Mouse (Mus musculus) monocyte, adult 2 months (primary cell): ENCODE data around the gene Cpa1.

ENCODE experiments used
- DNase-seq, 2 experiments: peaks; one replicate each; pipeline ENCODE4 v3.0.0; 2022; ENCODE audit warnings: low spot score in 2 of 2, low read depth in 1 of 2

Gene Cpa1

DNA sequence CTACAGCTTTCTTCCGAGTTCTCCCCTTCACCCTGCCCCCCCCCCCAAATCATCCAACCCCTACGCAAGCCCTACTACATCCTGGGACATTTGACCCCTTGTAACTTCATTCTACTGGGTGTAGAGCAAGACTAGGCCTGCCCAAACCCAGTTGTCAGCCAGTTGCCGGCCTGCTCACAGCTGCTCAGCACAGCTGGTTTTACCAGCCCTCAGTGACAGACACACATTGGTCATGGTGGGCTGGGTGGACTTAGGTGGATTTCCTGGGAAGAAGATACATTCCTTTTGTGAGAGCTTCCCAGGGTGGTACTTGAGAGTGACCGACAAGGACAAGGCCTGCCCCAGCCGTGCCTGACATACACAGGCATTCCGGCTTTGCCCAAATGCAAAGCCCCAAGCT lies 18.0 kb upstream of the Cpa1 start:
- DNase-seq = no peak

DNA sequence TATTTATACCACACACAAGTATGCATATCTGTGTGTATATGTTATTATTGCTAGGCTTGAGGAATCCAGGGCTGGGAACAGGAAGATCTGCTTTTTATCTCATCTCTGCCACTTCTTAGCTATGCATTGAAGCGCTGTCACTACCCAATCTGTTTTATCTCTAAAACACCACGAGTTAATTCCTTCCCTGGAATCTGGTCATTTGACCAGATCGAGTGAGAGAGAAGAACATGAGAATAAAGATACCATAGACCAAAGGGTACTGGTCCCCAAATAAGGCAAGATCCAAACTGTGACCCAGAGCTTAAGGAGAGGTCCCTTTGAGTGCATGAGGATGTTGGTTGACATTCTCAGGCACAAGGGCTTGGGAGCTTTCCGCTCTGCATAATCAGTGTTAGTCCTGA lies 17.0 kb upstream of the Cpa1 start:
- DNase-seq = no peak

DNA sequence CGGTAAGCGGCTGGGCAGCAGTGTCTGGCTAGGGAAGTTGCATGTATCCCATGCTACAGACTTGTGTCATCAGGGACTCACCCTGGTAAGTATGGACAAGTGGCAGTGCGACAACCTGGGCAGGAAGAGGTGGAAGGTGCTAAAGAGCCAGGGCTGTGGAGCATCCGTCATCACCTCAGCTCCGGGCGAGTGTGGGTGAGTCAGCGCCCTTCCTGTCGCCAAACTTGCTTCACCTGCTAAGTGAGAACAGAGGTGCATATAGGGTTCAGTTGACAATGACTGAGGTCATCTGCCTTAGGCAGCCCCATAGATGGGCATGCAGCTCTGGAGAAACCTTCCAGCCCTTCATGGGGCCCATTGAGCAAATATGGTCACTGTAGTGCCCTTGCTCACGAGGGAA lies 14.3 kb upstream of the Cpa1 start:
- no peak for DNase-seq

DNA sequence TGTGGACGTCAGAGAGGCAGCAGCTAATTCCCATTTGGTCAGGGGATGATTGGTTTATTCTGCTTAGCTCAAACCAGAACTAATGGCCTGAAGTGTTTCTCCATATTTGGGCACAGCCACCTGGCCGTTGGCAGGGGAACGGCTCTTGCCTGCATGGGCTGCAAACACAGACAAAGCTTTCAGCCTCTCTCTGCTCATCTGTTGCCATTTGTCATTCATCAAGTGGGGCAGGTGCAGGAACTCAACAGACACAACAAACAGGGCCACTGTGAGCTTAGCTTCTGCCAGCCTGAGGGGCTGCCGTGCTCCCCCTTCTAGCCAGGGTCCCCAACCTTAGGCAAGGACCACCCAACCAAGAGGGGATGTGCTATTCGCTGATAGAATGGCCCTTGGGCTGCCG lies 10.9 kb upstream of the Cpa1 start:
- no peak for DNase-seq

DNA sequence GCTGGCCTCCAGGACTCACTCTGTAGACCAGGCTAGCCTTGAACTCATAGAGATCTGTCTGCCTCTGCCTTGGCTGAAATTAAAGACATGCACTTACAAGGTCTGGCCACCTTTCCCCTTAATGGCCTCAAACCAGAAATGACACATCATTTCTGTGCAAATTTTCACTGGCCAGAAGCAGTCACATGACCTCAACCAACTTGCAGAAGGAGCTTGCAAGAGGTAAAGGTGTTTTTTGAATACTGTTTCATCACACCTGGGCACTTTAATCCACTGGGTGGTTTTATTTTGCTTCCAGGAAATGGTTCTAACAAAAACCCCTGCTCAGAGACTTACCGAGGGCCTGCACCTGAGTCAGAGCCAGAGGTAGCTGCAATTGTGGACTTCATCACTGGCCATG lies 9.0 kb upstream of the Cpa1 start:
- DNase-seq = no peak

DNA sequence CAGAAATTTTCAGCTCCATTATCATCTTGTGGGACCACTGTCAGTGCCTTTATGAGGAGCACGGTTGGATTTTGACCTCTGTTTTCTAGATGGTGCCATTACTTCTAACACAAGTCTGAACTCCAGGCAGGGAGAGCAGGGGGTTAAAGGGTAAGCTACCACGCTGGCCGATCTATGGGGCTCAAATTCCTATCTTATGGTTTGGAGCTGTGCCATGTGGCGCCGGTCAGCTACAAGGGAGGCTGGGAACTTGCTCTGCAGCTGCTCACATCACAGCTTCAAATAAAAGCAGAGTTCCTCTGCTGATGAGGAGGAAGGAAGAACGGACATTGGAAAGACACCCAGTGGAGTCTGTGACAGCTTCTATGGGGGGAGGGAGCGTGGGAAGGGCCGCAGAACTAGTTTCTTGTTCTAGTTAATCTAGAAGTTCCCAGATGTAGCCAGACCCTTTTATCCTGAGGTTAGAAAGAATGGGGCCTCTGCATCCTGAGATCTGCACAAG lies 3.6 kb upstream of the Cpa1 start:
- DNase-seq = no peak

DNA sequence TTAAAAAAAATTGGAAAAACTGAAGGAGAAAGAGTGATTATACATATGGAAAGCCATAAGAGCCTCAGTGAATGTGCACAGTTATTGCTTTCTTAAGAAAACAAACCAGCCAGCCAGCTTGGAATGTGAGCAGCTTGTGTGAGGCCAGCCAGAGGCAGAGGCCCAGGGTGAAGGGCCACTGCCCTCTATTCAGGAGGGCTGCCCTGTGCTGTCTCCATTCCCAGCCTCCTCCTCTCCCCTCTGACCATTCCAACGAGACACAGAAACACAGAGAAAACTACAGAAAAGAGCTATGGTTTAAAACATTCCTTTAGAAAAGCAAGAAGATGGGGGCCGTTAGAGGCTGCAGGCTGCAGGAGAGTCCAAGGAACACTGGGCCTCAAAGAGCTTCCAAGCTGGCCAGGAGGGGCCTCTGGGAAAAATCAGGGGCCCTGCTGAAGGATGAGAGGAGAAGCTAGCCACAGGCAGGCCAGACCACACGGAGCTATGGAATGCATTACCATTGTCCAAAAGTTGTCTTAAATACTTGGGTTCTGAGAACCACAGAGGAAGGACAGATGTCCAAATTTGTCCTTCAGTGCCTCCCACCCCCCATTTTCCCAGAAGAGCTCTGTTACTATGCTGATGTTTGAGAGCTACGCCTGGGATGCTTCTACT lies 2.7 kb upstream of the Cpa1 start:
- DNase-seq = no peak

DNA sequence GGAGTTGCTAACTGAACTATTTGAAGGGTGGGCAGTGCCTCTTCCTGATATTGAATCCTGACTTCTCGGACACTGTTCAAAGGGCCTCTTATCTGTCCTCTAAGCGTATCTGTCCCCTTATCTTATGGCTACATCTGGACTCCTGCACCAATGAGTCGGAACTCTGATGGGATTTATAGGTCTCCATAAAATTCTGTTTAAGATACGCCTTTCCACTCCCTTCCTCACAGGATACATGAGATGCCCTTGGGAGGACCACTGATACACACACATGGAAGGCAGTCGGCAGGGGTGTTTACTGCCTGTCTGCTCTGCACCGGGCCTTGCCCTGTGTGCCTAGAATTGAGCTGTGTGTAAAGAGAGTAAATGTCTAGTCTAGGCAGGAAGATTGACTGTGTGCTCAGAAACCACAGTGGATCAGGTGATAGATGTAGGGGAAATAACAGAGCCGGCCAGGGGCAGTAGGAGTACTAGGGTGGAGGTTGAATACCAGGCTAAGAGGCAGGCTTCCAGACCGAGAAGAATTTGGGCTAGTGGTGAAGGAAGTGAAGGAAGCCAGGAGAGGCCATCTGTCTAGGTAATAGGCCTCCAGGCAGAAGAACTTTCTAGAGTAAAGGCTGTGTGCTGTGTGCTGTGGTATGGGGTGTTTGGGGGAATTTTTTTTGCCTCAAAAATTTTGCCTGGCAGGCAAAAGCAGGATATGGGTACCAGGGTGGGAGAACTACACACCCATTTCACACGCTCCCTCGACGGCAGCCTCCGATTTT lies 4.9 kb downstream of the Cpa1 start:
- no peak for DNase-seq

DNA sequence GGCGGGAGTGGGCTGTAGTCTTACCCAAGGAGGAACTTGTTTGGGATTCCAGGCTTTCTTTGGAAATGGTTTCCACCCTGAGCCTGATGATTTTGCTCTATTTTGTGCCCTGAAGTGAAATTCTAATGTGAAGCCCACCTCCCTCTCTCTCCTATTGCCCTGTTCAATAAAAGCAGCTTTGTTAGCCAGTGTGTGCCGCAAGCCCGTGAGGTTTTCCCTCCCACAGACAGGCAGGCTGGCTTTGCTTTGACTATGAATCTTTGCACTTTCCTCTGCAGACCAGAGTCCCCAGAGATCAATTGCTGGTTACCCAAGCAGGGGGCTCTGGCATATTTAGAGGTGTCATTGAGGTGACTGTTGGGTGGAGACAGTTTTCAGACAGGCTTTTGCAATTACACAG lies 5.4 kb downstream of the Cpa1 start:
- DNase-seq = no peak

DNA sequence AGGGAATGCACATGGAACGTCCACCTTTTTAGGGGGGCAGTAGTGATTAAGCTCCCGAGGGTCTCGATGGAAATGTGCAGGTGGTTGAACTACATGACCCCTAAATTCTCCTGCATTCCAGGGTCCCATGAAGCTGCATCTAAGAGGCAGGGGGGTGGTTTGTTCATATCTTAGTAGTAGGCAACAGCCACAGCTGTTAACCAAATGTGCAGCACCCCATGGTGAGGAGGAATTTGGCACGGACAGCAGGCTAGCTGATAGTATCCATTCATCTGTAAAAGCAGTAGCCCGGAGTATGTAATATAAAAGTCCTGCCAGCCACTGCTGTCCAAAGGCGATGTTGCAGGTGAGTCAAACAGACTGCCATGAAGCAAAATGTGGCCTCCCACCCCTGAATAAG lies 6.4 kb downstream of the Cpa1 start:
- DNase-seq = no peak

DNA sequence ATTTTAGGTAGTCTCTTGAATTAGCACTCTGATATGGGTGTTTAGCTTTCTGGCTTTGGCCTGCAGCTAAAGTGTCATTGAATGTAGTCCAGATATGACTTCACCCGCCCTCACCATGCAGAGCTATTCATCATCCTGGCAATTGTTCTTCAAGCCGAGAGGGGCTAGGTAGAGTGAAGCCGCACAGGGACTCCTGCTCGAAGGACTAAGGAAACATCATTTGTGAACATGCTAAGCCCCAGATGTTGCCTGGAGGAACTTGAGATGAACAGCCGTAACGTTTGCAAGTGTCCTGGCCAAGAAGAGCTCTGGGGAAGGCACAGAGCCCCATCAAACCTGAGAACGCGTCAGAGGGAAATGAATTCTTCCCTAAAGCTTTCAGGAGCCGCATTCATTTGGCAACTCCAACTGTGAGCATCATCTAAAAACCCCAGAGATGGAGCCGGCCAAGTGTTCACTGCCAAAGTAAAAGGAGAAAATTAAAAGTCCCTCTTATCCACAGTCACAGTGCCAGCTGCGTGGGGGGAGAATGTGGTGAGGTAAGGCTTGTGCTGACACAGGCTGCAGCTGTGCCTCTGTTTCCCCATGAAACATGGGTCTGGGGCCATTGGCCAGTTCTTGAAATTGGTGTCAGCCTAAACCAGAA lies 10.8 kb downstream of the Cpa1 start:
- no peak for DNase-seq

DNA sequence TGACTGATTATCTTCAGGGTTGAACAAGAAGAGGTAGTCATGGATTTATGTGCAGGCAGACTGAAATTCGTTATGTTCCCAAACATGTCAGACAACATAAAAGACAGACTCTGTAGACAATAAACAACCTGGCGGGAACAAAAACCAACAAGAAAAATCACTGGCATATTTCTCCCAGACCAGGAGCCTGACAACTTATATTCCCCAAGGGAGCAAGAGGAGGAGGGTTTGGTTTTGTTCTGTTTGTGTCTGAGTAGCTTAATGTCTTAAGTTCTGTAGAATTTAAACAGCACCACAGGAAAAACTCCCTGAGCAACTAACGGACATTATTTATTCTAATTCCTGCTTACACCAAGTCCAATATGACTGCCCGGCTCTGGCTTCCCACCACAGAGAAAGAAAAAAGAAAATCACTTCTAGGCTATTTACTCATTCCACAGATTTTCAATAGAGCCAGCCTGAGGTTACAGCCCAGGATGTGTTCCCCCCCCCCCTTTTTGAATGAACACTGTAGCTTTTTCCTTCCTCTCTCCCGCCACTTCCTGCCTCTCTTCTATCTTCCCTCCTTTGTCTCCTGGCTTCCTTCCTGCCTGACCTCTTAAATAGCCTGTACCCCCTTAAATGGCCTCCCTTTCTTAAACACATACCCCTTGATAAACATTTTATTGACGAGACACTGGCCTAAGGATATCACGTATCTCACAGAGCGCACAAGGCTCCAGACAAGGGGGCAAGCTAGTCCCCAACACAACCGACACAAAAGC lies 13.6 kb downstream of the Cpa1 start:
- no peak for DNase-seq

DNA sequence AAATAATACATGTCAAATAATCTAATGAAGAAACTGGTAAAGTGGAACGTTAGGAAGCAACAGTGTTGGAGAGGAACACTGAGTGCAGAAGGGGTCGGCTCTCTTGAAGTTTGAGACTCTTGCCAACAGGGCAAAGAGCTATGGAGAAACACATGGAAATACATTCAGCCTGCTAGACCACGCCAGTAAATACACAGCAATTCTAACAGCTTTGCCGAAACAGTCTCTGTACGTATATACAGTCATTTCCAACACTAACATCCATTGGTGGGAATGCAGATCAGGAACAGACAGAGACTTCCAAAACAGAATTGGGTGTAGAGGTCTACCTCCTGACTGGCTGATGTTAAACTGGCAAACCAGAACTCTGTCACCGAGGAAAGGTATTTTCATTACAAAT lies 14.5 kb downstream of the Cpa1 start:
- DNase-seq = no peak

DNA sequence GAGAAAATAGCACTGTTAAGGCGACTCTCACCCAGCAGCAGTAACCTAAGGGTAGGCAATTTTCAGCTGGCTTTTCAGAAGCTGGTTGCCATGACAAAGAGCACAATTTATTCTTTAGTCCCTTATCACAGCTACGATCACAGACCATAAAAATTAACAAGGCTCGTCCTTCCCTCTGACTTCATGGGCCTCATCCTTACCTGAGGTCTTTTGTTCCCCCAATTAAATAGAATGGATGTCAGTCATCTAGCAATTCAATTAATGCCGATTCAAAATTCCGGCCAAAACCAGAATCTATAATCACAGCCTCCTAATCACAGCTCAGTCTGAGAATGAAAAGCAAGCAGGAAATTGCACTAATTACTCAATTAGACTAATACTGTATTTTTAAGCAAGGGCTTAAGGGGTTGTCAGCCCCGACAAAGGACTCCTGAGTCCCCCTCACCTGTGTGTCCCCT lies 15.4 kb downstream of the Cpa1 start:
- DNase-seq = no peak

DNA sequence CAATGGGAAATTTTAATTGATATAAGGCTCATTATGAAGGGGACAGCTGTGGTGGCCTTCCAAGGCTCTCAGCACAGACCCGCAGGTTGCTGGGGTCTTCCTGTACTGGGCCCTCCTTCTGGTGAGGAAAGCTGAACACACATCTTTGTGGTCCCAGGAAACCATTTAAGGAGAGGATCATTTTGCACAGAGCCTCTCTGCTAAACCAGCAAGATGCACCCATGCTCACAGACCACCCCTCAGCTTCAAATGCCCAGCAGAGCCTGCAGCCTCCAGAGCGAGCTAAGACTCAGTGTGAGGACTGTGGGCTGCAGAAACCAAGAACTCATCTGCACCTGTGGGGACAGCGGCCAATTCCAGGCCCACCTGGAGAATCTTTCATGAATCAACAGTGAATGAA lies 15.9 kb downstream of the Cpa1 start:
- no peak for DNase-seq

DNA sequence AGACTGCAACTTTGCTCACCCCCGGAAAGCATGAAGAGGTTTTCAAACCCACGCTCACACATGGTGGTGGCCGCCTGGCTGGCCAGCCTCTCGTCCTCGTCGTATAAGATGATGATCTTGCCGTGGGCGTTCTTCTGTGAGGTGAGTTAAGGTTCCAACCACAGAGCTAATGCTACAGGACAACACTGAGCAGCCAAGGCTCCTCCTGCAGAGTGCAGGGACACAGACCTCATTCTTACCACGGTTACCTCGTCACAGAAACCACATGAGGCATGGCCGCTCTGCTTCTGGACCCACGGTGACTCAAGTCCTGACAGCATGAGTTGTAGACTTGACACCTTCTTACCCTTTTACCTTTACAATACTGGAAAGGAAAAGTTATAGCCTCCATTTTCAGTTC lies 18.3 kb downstream of the Cpa1 start:
- no peak for DNase-seq

DNA sequence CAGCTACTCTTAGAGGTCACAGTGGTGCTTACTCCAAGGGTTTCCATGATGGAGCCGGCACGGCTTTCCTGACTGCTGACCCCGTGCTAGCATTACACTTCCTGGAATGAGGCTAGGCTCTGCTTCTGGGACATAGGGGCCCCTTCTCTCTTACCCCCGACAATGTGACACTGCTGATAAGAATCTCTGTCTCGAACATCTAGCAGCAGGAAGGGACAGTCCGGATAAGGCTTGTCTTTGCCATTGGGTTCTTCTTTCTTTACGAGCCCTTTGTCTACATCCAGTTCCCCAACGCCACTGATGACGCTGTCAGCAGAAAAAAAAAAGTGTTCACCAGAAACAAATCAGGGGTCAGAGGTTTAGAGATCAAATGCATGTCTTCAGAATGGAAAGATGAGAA lies 19.6 kb downstream of the Cpa1 start:
- no peak for DNase-seq

DNA sequence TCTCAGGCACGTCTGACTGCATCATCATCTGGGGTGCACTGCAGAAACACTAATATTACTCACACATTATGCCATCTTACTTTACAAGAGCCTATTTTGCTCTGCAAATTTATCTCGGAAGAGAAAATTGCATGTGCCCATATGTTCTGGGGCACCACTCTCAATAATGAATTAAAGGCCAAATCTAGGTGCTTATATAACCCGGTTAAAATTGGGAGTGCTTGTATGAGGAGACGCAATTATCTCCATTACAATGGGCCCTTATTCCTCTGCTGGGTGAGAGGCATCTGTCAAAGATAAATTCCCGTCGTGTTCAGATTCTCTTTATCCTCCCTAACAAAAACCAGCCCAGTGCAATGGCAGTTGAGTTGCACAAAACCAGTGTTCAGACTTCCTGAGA lies 25.8 kb downstream of the Cpa1 start:
- DNase-seq = no peak

DNA sequence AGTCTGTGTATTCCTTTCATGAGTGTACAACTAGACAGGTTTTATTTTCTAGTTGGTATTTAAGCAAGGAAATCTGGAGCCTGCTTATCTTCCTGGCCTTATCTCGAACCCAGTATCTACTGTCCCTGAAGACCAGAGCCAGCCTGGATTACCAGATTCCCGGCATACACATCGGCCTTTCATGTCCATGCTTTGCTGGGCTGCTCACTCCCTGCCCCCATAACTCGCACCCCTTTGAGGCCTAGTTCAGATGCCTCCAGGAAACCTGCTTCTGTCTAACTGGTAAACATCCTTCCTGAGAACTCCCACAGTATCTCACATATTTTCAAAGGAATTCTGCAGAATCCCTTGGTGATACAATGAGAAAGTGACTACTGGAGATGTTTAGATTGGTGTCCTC lies 26.3 kb downstream of the Cpa1 start:
- DNase-seq = no peak

DNA sequence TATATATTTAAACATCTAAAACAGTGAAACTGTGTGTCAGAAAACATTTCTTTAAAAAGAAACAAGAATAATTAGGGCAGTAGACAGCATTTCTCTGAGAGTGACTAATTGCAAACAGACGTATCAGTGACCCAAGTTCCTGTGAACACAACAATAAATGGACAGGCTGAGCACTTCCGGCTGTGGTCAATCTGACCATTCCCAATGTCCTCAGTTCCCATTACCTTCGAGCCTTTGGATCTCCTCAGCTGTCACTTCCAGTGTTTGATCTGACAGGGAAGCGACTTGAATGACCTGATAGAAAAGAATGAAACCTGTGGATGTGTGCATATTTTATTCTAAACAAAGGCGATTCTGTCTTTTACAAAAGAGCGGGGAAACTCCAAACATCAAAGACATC lies 27.0 kb downstream of the Cpa1 start:
- no peak for DNase-seq

DNA sequence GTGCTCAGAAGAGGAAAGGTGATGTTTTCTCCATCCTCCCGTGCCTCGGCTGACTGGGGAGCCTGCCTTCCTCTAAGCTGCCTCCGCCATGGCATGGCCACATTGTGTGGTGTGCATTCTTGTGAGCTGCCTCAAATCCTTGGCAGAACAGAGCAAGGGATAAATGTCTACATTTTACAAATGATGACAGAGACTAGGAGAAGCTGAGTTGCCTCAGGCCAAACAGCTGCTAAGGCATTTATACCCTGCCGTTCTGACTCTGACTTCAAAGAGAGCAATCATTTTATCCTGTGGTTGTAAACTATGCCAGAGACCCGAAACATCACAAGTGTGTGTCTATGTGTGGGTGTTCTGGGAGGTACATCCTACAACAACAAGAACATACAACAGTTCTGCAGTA lies 28.6 kb downstream of the Cpa1 start:
- DNase-seq = no peak

DNA sequence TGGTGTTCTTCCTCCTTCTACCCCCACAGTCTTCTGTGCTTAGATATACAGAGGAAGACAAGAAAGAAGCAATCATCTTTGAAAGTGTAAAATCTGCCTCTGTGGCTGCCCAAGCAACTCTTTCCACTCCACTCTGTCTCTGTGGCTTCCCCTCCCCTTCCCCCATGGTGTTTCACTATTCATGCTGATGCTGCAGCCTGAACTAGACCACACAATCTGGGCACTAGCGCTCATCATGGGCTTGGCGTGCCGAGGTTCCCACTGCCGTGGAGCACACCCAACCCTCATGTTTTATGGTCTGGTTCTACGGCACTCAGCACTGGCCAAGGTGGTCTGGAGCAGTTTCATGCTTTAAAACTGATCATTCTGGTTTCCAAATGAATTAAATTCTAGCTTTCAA lies 32.7 kb downstream of the Cpa1 start:
- DNase-seq = no peak
